Mouse (Mus musculus): ENCODE data around the gene Vpreb3. TPM values are rescaled to one million over a fixed set of nuclear protein-coding genes. Genes with fewer than 3 reads are reported as not detected.

Gene Vpreb3
- polyA plus RNA-seq, 1 experiment from 2014 or later: 0.72 TPM

- H3K4me1 ChIP-seq (ENCODE audit: insufficient read depth, low read length): peaks cover 30% of the 10 kb centered on the region
- H3K27ac ChIP-seq (ENCODE audit: low read length): peak overlapping the region; percentile 25; the same call in 1 of the 2 replicates
- peaks cover 17% of the 10 kb centered on the region; the same call in 1 of the 2 replicates for H3K36me3 ChIP-seq (ENCODE audit: insufficient read depth, low read length)
- ATAC-seq (ENCODE audit: low FRiP score, low TSS enrichment): 0 out of 2 replicates have a peak, but pooled peaks have one; percentile 14
- H3K9ac ChIP-seq (replicated peaks; ENCODE audit: low read length): peak overlapping the region; percentile 39
- peak overlapping the region; percentile 98; the same call in 1 of the 2 replicates for H3K4me2 ChIP-seq (replicated peaks; ENCODE audit: low read depth, low read length)
- H3K9me3 ChIP-seq (ENCODE audit: low read length): no peaks in the 10 kb centered on the region
- no peaks in the 10 kb centered on the region for H3K27me3 ChIP-seq (ENCODE audit: insufficient read depth, low read length)
- no peak overlapping the region for H3K4me3 ChIP-seq (ENCODE audit: low read length)
- 36% methylated on average over 6 of the region's 6 CpGs for WGBS
Measured at GRCm38 (mm10) chr10:75930304-75930703, 12.6 kb upstream of the Vpreb3 start.

DNA sequence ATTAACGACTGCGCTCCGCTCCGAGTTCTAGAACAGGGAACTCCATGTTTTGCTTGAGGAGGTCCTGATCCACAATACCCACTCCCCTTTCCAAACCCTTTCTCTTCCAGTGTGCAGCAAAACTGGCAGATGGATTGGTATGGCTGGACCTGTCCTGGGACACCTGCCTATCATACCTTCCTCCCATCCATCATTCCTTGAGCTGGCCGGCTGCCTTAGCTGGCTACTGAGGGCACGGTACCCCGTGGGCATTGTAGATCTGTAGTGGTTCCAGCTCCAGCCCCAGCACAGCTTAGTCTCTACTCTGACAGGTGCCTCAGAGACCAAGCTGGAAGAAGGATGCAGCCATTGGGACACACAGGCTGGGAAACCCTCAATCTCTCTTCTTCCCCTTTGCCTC lies 11.5 kb upstream of the Vpreb3 start:
- Histone ChIP-seq H3K9ac (replicated peaks; ENCODE audit: low read length) (peak overlapping the region; percentile 93), H3K27me3 (ENCODE audit: insufficient read depth, low read length) (no peaks in the 10 kb centered on the region), H3K36me3 (ENCODE audit: insufficient read depth, low read length) (0 out of 2 replicates have a peak, but pooled peaks cover 17% of the 10 kb centered on the region), H3K4me3 (ENCODE audit: low read length) (peak overlapping the region; percentile 68), H3K9me3 (ENCODE audit: low read length) (no peaks in the 10 kb centered on the region), H3K4me1 (ENCODE audit: insufficient read depth, low read length) (peaks cover 36% of the 10 kb centered on the region), H3K4me2 (replicated peaks; ENCODE audit: low read depth, low read length) (peak overlapping the region; percentile 98), H3K27ac (ENCODE audit: low read length) (no peak overlapping the region)
- 29% methylated on average over 7 of the region's 7 CpGs for WGBS
- ATAC-seq (ENCODE audit: low FRiP score, low TSS enrichment): no peak

GRCm38 (mm10) chr10:75932081-75932678 lies 10.7 kb upstream of the Vpreb3 start:
- under 1% methylated on average over 42 of the region's 44 CpGs for WGBS
- H3K27me3 ChIP-seq (ENCODE audit: insufficient read depth, low read length): no peaks in the 10 kb centered on the region
- peak overlapping the region; percentile 98 for H3K4me2 ChIP-seq (replicated peaks; ENCODE audit: low read depth, low read length)
- H3K4me1 ChIP-seq (ENCODE audit: insufficient read depth, low read length): peaks cover 43% of the 10 kb centered on the region
- peak overlapping the region; percentile 69 for H3K27ac ChIP-seq (ENCODE audit: low read length)
- peak; percentile 72 for ATAC-seq (ENCODE audit: low FRiP score, low TSS enrichment)
- 0 out of 2 replicates have a peak, but pooled peaks cover 8% of the 10 kb centered on the region for H3K36me3 ChIP-seq (ENCODE audit: insufficient read depth, low read length)
- H3K4me3 ChIP-seq (ENCODE audit: low read length): peak overlapping the region; percentile 68
- no peaks in the 10 kb centered on the region for H3K9me3 ChIP-seq (ENCODE audit: low read length)
- peak overlapping the region; percentile 93 for H3K9ac ChIP-seq (replicated peaks; ENCODE audit: low read length)

GRCm38 (mm10) chr10:75932891-75933290 lies 10.0 kb upstream of the Vpreb3 start, which contains the start of gene Chchd10:
Gene Chchd10, plus strand, starts transcription at chr10:75933130.
- Histone ChIP-seq H3K9me3 (ENCODE audit: low read length) (no peaks in the 10 kb centered on the region), H3K36me3 (ENCODE audit: insufficient read depth, low read length) (0 out of 2 replicates have a peak, but pooled peaks cover 1% of the 10 kb centered on the region), H3K9ac (replicated peaks; ENCODE audit: low read length) (peak within 1 kb of the TSS; percentile 93), H3K27me3 (ENCODE audit: insufficient read depth, low read length) (no peaks in the 10 kb centered on the region), H3K4me3 (ENCODE audit: low read length) (peak within 1 kb of the TSS; percentile 68), H3K4me1 (ENCODE audit: insufficient read depth, low read length) (peaks cover 45% of the 10 kb centered on the region), H3K4me2 (replicated peaks; ENCODE audit: low read depth, low read length) (peak within 1 kb of the TSS; percentile 98), H3K27ac (ENCODE audit: low read length) (peak within 1 kb of the TSS; percentile 69)
- no peak for ATAC-seq (ENCODE audit: low FRiP score, low TSS enrichment)
- 35% methylated on average over 6 of the region's 6 CpGs for WGBS

DNA sequence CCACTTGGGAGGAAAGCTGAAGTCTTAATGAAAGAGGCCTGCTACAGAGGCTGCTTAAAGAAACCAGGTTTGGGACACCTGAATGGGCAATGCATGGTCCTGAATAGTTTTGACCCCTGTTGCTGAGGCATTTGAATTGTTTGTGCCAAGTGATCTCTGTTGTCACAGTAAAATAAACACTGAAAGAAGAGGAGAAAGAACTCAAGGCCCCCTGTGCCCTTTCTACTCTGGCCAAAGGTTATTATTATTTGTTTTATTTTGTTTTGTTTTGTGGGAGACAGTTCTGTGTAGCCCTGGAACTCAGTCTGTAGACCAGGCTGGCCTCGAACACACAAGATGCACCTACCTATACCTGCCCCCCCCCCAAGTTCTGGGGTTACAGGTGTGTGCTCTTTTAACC lies 7.9 kb upstream of the Vpreb3 start:
- H3K4me3 ChIP-seq (ENCODE audit: low read length): peak overlapping the region; percentile 71; the same call in 1 of the 2 replicates
- H3K4me1 ChIP-seq (ENCODE audit: insufficient read depth, low read length): peaks cover 51% of the 10 kb centered on the region
- no peaks in the 10 kb centered on the region for H3K9me3 ChIP-seq (ENCODE audit: low read length)
- 65% methylated on average over 1 of the region's 1 CpGs for WGBS
- no peaks in the 10 kb centered on the region for H3K27me3 ChIP-seq (ENCODE audit: insufficient read depth, low read length)
- H3K9ac ChIP-seq (replicated peaks; ENCODE audit: low read length): peak overlapping the region; percentile 75; the same call in 1 of the 2 replicates
- ATAC-seq (ENCODE audit: low FRiP score, low TSS enrichment): no peak
- peak overlapping the region; percentile 73 for H3K4me2 ChIP-seq (replicated peaks; ENCODE audit: low read depth, low read length)
- no peaks in the 10 kb centered on the region for H3K36me3 ChIP-seq (ENCODE audit: insufficient read depth, low read length)
- H3K27ac ChIP-seq (ENCODE audit: low read length): no peak overlapping the region

- H3K4me3 ChIP-seq (ENCODE audit: low read length): peak within 1 kb of the TSS; percentile 71
- H3K9ac ChIP-seq (replicated peaks; ENCODE audit: low read length): peak within 1 kb of the TSS; percentile 75
- no peaks in the 10 kb centered on the region for H3K27me3 ChIP-seq (ENCODE audit: insufficient read depth, low read length)
- H3K36me3 ChIP-seq (ENCODE audit: insufficient read depth, low read length): no peaks in the 10 kb centered on the region
- H3K4me1 ChIP-seq (ENCODE audit: insufficient read depth, low read length): peaks cover 44% of the 10 kb centered on the region
- WGBS: under 1% methylated on average over 51 of the region's 51 CpGs
- no peaks in the 10 kb centered on the region for H3K9me3 ChIP-seq (ENCODE audit: low read length)
- ATAC-seq (ENCODE audit: low FRiP score, low TSS enrichment): peak; percentile 79
- peak within 1 kb of the TSS; percentile 80 for H3K27ac ChIP-seq (ENCODE audit: low read length)
- H3K4me2 ChIP-seq (replicated peaks; ENCODE audit: low read depth, low read length): peak within 1 kb of the TSS; percentile 73
Measured at GRCm38 (mm10) chr10:75935680-75936541, 6.9 kb upstream of the Vpreb3 start, which contains the start of gene Mmp11. Gene Mmp11, minus strand, starts transcription at chr10:75936496.

- ATAC-seq (ENCODE audit: low FRiP score, low TSS enrichment): no peak
- Histone ChIP-seq H3K4me2 (replicated peaks; ENCODE audit: low read depth, low read length) (peak overlapping the region; percentile 73), H3K9me3 (ENCODE audit: low read length) (no peaks in the 10 kb centered on the region), H3K36me3 (ENCODE audit: insufficient read depth, low read length) (no peaks in the 10 kb centered on the region), H3K4me3 (ENCODE audit: low read length) (peak overlapping the region; percentile 71), H3K9ac (replicated peaks; ENCODE audit: low read length) (no peak overlapping the region), H3K4me1 (ENCODE audit: insufficient read depth, low read length) (peaks cover 32% of the 10 kb centered on the region), H3K27ac (ENCODE audit: low read length) (no peak overlapping the region), H3K27me3 (ENCODE audit: insufficient read depth, low read length) (no peaks in the 10 kb centered on the region)
- WGBS: 58% methylated on average over 18 of the region's 18 CpGs
Measured at GRCm38 (mm10) chr10:75936909-75937667, 5.8 kb upstream of the Vpreb3 start.

- H3K27me3 ChIP-seq (ENCODE audit: insufficient read depth, low read length): no peaks in the 10 kb centered on the region
- H3K4me3 ChIP-seq (ENCODE audit: low read length): no peak overlapping the region
- no peaks in the 10 kb centered on the region for H3K36me3 ChIP-seq (ENCODE audit: insufficient read depth, low read length)
- no peaks in the 10 kb centered on the region for H3K9me3 ChIP-seq (ENCODE audit: low read length)
- WGBS: 54% methylated on average over 10 of the region's 10 CpGs
- H3K4me2 ChIP-seq (replicated peaks; ENCODE audit: low read depth, low read length): peak overlapping the region; percentile 73; the same call in 1 of the 2 replicates
- H3K4me1 ChIP-seq (ENCODE audit: insufficient read depth, low read length): peaks cover 25% of the 10 kb centered on the region
- H3K27ac ChIP-seq (ENCODE audit: low read length): no peak overlapping the region
- H3K9ac ChIP-seq (replicated peaks; ENCODE audit: low read length): no peak overlapping the region
- ATAC-seq (ENCODE audit: low FRiP score, low TSS enrichment): no peak
Measured at GRCm38 (mm10) chr10:75937851-75938643, 4.8 kb upstream of the Vpreb3 start.

Measured in kidney, embryonic 16.5 days (tissue).